Mouse (Mus musculus) lung, postnatal 0 days (tissue): ENCODE data around the gene Kmt2e.

ENCODE experiments used
- CTCF ChIP-seq: IDR thresholded peaks from 2 replicates; pipeline ENCODE4 v1.5.1; 2016; ENCODE audit warnings: antibody characterized with exemption, mild to moderate bottlenecking
- EP300 ChIP-seq: IDR thresholded peaks from 2 replicates; pipeline ENCODE4 v1.6.1; 2016; ENCODE audit warnings: antibody characterized with exemption, mild to moderate bottlenecking, control low read depth

GRCm38 (mm10) chr5:23433720-23434597 lies at the start of gene Kmt2e:
- TF ChIP-seq CTCF (peak; percentile 73), EP300 (0 out of 2 replicates have a peak, but pooled peaks have one; percentile 24)
